In genomic region chr1:20928487-20928886, GRCm38 (mm10) we compare ENCODE assay signal across 11 mouse cellular contexts.
"Had no signal": no experiment of that assay in that cellular context is flagged by ENCODE, and none has a peak within 500 bp of the region (broad histone marks: within the 10 kb centered on the region; RNA-seq: fewer than 3 reads in every experiment).

No protein-coding gene starts in this region.

- ATAC-seq: midbrain, embryonic 16.5 days had no signal

- H3K36me3 ChIP-seq: limb, embryonic 15.5 days; neural tube, embryonic 13.5 days; stomach, embryonic 15.5 days had no signal

- H3K27ac ChIP-seq: left cerebral cortex, adult 2 months; limb, embryonic 15.5 days; midbrain, embryonic 12.5 days; neural tube, embryonic 13.5 days; stomach, embryonic 15.5 days had no signal

- H3K4me1 ChIP-seq: midbrain, embryonic 12.5 days; neural tube, embryonic 13.5 days; stomach, embryonic 15.5 days had no signal

- H3K4me3 ChIP-seq: left cerebral cortex, adult 2 months; limb, embryonic 15.5 days; midbrain, embryonic 12.5 days; neural tube, embryonic 13.5 days; stomach, embryonic 15.5 days had no signal

- H3K27me3 ChIP-seq: limb, embryonic 15.5 days; midbrain, embryonic 12.5 days; neural tube, embryonic 13.5 days; stomach, embryonic 15.5 days had no signal

- H3K9ac ChIP-seq: limb, embryonic 15.5 days; midbrain, embryonic 12.5 days; neural tube, embryonic 13.5 days; stomach, embryonic 15.5 days had no signal

- DNase-seq: kidney, adult 18-20 months; kidney, postnatal 14 days; lung, adult 18-20 months; retina, postnatal 1 day; thymus, postnatal 36 days had no signal

- H3K9me3 ChIP-seq: limb, embryonic 15.5 days; midbrain, embryonic 12.5 days; neural tube, embryonic 13.5 days; stomach, embryonic 15.5 days had no signal

- H3K4me2 ChIP-seq: limb, embryonic 15.5 days; midbrain, embryonic 12.5 days; neural tube, embryonic 13.5 days; stomach, embryonic 15.5 days had no signal
